Mouse (Mus musculus): ENCODE measurements around the gene Tnik.

The Tnik gene

GRCm38 (mm10) chr3:28350147-28350801, 87.3 kb downstream of the Tnik start:
- DNase-seq (ENCODE audit: low read depth, low spot score), result no peak

DNA sequence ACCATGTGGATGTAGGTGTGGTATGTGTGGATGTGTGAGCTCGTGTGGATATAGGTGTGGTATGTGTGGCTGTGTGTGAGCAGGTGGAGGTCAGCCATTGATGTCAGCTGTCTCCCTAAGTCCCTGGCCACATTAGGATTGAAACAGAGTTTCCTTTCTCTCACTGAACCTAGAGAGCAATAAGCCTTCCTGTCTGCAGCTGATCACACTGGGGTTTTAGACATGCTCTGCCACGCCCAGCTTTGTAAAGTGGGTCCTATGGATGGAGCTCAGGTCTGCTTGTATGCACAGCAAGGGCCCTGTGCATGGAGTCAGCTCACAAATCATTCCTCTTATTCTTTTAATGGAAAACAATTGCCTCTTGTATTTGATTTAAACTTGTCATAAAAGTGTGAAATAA, 95.4 kb downstream of the Tnik start:
- no peak for DNase-seq (ENCODE audit: low read depth, low spot score)

DNA sequence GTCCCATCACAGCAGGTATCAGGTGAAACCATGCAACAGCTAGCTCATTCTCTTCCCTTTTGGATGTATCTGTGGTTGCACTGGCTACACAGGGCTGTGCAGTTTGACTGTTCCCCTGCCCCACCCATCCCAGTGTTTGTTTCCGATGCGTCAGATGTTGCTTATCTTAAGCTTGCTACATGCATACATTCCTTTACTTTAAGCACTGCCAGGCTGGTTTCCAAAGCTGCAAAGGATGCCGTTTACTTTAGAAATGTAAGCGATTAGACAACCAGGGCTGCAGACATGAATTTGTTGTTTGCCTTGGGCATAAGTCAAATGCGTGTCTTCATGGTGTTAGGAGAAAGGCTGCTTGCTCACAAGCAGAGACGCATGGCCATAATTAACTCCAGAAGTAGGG, 96.1 kb downstream of the Tnik start:
- DNase-seq (ENCODE audit: low read depth, low spot score), result no peak

DNA sequence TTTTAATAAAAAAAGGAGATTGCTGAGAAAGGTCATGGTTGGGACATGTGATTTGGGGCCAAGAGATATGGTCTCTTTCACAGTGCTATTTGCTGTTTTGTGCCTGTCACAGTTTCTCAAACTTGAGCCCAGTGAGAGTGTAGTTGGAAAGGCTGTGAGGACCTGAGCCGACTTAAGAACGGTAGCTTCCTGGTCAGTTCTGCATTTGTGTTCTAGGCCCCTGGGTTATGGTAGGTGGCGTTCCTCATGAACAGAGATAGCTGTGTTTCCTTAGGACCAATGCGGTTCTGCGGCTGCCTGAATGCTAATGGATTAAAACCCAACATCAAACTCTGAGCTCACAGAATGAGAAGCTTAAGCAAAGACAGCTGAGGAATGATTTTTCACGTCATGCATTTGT, 98.0 kb downstream of the Tnik start:
- DNase-seq (ENCODE audit: low read depth, low spot score), result no peak

- DNase-seq (ENCODE audit: low read depth, low spot score), result no peak
These were observed 100.6 kb downstream of the Tnik start for GRCm38 (mm10) chr3:28363441-28364125.

- DNase-seq (ENCODE audit: low read depth, low spot score), result no peak
These were observed 105.7 kb downstream of the Tnik start for GRCm38 (mm10) chr3:28368746-28369145.

- DNase-seq (ENCODE audit: low read depth, low spot score), result no peak
These were observed 106.3 kb downstream of the Tnik start for GRCm38 (mm10) chr3:28369266-28369665.

DNA sequence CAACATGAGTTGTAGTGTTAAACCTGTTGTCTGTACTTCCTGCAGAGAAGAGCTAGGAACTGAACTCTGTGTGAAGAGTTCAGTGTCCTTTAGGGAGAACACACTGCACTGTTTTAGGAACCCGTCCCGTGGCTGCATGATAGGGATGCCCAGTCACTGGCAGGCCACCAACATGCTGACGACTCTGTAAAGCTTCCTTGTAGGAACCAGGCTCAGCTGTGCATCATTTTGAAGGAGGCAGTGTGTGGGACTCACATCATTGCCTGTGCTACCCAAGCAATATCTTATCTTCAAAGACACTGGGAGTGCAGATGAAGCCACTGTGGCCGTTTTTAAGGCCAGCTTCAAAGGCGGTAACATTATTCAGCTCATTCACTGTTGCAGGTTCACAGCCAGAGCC, 106.7 kb downstream of the Tnik start:
- DNase-seq (ENCODE audit: low read depth, low spot score), result no peak

- DNase-seq (ENCODE audit: low read depth, low spot score), result no peak
These were observed 108.6 kb downstream of the Tnik start for GRCm38 (mm10) chr3:28371583-28371982.

DNA sequence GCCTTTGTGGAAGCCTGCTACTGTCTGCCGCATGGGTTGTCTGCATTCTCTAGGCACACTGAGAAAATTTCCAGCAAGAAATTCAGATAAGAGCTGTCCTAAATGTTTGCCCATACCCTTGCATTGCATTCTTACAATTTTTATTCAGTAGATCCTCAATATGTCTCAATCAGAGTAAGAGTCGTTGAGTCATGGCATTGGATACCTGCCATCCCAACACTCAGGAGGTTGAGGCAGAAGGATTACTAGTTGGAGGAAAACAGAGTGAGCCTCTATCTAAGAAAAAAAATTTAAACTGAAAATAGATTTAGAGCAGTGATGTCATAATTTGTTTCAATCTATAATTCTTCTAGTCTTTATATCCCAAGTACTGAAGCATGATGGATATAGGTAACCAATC, 109.4 kb downstream of the Tnik start:
- no peak for DNase-seq (ENCODE audit: low read depth, low spot score)

DNA sequence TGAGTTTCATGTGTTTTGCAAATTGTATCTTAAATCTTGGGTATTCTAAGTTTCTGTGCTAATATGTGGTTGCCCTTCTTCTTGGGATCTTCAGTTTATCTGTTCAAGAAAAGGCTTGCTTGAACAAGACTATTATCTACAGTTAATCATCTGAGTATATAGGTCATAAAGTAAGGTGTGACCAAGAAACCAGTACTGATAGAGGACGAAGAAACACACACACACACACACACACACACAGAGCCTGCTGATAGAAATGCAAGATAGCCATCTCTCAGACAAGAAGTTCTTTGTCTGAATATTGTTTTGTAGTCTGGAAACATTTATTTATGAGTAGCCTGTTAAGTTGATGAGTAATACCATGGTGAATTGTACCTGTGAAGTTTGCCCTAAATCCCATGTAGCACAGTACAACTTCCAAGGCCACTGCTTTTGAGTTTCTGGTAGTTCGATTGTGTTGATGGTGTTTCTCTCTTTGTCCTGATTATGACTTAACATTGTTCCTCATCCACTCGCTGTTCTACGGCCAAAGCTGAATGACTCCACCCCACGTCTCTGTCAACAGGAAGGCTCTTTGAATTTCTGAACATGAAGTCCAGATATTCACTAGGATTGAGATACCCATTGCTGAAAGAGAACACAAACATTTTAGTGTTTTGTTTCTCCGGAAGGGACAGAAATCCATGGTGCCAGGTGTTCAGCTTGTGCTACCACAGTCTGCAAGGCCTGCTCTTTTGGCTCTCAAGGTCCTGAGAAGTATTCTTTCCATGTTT, 111.9 kb downstream of the Tnik start:
- DNase-seq (ENCODE audit: low read depth, low spot score), result no peak

DNA sequence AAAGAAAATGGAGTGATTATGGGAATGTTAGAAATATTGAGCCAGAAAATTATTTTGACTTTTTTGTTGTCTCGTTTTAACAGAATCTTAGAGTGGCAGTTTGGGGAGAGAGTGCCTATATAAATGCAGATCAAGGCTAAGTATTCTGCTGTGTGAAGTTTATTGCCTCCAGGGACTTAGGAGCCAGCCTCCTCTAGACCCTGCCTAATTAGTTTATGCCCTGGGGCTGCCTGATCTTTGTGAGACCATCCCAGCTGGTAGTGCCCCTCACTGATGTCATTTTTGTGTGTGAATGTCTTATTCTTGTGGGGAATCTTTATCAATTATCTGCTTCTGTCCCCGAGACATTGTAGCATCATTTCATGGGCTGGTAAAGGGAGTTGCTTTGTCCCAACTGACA, 117.2 kb downstream of the Tnik start:
- no peak for DNase-seq (ENCODE audit: low read depth, low spot score)

DNA sequence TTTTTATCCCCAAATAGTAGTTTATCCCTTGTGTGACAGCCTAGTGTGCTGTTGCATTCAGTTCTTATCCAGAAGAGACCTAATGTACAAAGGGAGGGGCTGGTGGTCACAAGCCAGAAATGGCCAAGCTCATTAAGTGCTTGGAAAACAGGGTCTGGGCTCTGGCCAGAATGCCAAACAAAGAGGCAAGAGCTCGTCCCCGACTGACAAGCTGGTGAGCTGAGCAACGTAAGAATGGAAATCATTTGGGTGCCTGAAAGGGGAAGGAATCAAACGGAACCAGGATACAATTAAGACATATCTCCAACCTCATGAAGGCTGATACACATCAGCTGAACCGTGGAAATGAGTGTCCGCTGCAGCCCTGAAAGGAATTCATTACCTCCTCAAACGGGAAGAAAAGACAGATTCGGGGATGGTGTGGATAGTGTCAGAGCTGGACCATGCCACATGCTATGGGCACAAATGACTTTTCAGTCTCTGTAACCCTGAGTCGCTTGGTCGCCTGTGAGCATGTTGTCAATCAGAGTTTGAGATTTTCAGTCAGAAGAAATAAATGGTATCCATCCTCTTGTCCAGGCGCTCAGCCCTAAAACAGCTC, 120.6 kb downstream of the Tnik start:
- no peak for DNase-seq (ENCODE audit: low read depth, low spot score)

- no peak for DNase-seq (ENCODE audit: low read depth, low spot score)
These were observed 122.4 kb downstream of the Tnik start for GRCm38 (mm10) chr3:28385199-28385975.

- no peak for DNase-seq (ENCODE audit: low read depth, low spot score)
These were observed 125.5 kb downstream of the Tnik start for GRCm38 (mm10) chr3:28388540-28388939.

GRCm38 (mm10) chr3:28390183-28390582, 127.2 kb downstream of the Tnik start:
- no peak for DNase-seq (ENCODE audit: low read depth, low spot score)

DNA sequence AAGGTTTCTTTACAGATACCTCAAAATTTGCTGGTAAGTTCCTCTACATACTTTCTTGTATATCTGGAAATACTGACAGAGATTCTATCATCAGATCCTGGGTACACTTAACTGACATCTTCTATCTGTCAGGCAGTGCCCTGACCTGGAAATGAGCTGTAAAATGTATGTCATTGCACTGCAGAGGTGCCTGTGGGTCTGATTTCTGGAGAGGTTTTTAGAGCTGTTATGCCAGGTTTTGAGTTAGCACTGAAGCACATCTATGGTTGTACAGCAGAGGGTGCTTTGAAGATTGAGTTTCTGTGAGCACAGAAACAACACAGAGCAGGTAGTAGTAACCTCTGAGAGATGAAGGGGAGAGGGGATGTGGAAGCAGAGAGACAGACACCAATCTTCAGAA, 129.5 kb downstream of the Tnik start:
- no peak for DNase-seq (ENCODE audit: low read depth, low spot score)

- no peak for DNase-seq (ENCODE audit: low read depth, low spot score)
These were observed 135.8 kb downstream of the Tnik start for GRCm38 (mm10) chr3:28398781-28399180.

- DNase-seq (ENCODE audit: low read depth, low spot score), result no peak
These were observed 136.7 kb downstream of the Tnik start for GRCm38 (mm10) chr3:28399593-28400216.

GRCm38 (mm10) chr3:28401335-28401734, 138.3 kb downstream of the Tnik start:
- no peak for DNase-seq (ENCODE audit: low read depth, low spot score)

DNA sequence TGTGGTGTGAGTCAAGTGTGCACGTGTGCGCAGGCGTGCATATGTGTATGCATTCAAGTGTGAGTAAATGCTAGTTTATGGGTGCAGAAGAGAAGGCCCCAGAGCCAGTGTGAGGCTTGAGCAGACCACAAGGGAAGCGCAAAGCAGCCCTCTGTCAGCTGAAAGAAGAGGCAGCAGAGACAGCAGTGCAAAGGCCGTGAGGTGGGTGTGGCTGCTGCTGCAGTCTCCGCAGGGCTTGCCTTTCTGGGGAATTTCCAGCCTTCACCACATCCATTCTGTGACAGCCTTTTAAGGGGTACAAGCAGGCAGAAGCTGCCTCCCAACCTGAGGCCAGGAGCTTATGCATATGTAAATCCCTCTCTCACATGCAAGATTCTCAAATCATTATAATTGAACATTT, 139.2 kb downstream of the Tnik start:
- no peak for DNase-seq (ENCODE audit: low read depth, low spot score)

Data from A20 (cell line).